Mouse (Mus musculus): ENCODE measurements at regions not wholly inside any gene's neighbourhood (a gene's known extent, or its start where the extent isn't known, plus 50 kb on each side); places are given as distances from the start of the nearest gene placed in this dataset.

DNA sequence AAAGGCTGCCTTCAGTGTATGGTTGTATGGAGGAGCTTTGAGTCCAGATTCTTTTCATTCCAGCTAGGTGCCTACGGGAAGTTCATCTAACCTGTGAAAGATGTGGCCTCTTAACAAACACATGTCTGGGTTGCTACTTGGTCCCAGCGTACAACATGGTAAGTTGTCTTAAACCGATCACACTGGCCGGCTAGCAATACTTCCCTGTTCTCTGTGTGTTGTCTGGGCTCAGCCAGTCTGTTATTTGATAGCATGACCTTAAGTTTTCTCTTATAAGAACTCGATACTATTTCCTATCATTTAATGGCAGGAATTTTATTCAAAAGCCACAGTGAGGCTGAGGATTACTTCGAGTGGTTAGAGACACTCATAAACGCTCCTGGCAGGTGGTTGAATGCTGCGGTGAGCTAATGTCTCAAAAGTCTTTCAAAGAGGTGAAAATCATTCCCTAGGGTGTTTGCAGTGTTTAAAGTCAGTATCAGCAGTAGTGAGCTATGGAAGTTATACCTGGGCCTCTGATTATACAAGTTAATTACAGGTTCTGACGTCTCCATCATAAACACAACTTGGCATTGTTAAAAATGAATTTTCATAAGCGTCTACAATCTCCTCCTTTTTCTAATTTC is 414.2 kb downstream of the Irx1 start:
- TF ChIP-seq CTCF (IDR thresholded peaks at IDR 0.05): no peak
- no peak for TF ChIP-seq POLR2A (IDR thresholded peaks at IDR 0.05; ENCODE audit: insufficient read depth, low read depth, low read length)

Measured in heart, adult 2 months (tissue).